Mouse (Mus musculus) bone marrow macrophage, adult 2 months (primary cell): ENCODE data around the gene Fam193a.

ENCODE experiments used
- CTCF ChIP-seq: IDR thresholded peaks from 2 replicates; pipeline ENCODE4 v1.5.1; 2012; ENCODE audit warnings: low read depth, mild to moderate bottlenecking, low read length, moderate library complexity
- POLR2A ChIP-seq: IDR thresholded peaks from 2 replicates; pipeline ENCODE4 v1.6.1; 2012; ENCODE audit warnings: mild to moderate bottlenecking, low read depth, low read length, borderline replicate concordance

DNA sequence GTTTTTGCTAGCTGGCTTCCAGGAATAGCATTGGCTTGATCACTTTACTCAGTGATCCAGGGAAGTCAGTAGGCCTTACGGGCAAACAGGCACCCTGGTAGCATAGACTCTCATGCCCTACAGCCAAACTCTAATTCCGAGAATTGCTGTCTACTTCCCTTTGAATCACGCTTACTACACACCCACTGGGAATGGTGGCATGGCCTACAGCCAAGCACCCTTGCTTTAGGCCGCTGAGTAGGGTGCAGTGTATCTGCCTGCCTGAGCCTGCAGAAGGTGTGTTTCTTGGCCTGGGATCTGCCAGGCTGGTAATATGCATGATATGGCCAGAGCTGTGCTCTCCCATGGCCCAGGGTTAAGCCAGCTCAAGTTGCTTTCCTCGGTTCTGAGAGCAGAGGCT is 159.0 kb downstream of the Fam193a start:
- TF ChIP-seq CTCF (no peak), POLR2A (no peak)
